Mouse (Mus musculus): ENCODE data around the gene Frmd4a.

The Frmd4a gene

DNA sequence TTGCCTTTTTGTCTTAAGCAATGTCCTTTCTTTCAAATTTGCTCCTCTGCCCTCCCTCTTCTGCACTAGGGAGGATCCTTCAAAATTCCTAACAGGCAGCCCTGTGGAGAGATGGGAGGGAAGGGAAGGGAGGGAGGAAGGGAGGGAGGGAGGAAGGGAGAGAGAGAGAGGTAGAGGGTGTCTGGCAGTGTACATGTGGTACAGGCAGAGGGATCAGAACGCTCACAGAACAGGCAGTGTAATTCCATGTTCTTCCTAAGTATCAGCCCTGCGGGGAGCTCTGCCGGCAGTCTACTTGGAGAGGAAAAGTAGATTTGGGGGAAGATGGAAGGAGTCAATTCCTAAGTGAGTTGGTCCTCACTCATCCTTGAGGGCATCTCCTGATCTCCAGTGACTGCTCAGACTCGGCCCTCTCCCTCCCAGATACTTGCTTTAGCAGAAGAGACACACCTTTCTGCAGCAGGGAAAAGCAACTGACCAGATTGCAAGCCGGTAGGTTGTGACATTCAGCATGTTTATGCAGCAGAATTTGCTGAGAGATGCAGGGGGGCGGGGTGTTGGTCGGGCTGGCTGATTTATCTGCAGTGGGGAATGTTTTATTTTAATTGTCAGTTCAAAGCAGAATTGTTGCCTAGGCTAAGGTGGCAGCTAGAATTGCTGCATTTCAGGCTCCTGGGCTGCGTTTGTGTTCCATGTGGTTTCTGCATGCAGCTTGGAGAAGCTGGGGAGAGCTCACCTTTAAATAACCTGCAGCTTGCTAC is at the start of gene Frmd4a:
Frmd4a (plus strand) TSS at position 190 of the 761 bp plus-strand sequence.
- DNase-seq: no peak

DNA sequence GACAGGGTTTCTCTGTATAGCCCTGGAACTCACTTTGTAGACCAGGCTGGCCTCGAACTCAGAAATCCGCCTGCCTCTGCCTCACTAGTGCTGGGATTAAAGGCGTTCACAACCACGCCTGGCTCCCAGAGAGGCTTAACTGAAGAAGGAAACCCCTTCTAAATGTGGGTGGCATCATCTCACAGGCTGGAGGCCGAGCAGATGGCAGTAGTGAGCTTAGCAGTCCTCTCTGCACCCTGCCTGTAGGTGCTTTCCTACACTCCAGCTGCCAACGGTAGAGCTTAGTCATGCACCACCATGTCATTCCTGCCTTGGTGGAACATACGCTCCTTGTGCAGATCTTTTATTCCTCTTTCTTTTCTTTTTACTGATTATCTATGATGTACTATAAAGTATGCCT is 28.6 kb upstream of the Frmd4a start:
- DNase-seq: peak; percentile 4

DNA sequence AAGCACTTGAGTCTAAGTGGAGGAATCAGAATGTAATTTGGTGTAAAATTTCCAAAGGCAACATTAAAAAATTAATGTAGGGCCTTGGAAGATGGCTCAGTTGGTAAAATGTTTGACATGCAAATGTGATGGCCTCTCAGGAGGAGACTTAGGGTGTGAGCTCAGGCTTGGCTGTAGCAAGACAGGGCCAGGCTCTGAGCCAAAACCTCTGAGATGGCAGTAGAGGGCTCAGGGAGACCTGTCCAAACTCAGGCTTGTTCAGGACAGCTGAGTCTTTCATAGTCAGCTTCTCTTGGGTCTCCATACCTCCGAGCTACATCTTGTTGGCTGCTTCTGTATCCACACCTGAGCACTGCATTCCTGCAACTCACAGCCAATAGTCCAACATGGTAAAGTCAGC is 27.1 kb upstream of the Frmd4a start:
- peak; percentile 41 for DNase-seq

DNA sequence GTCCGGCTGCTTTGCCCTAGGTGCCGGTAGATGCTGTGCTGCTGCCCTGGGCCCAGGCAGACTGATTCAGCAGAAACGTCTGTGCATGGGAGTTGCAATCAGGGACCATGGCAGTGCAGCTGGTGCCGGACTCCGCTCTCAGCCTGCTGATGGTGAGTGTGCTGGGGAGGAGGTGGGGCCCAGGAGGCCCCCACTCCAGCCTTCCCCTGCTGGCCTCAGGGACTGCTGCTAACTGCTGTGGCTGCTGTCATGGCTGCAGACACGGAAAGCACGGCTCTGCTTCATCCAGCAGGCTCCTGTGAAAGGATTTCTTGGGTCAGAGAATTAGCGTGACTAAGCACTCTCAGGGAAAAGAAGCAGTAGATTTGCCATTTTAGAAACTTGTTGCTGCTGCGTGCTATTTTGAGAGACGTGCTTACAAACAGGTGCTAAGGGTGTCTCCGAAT is 937 bp downstream of the Frmd4a start:
- DNase-seq: no peak

DNA sequence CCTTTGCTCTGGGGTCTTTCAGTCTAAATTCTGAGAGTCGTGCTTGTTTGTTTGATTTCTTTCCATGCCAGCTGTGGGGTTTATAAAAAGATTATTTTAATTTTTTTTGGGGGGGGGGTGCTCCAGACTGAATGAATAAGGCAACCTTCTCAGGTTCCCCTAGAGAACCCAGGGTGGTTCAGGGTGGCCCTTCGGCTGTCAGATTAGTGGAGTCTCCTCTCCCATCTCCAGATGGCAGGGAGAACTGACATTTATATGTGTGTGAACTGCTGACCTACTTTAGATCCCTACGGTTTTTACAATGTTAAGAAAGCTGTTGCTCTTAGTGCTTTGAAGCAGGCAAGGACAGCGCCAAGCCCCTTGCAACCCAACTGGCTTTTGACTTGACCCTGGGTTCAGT is 1.4 kb downstream of the Frmd4a start:
- DNase-seq: no peak

DNA sequence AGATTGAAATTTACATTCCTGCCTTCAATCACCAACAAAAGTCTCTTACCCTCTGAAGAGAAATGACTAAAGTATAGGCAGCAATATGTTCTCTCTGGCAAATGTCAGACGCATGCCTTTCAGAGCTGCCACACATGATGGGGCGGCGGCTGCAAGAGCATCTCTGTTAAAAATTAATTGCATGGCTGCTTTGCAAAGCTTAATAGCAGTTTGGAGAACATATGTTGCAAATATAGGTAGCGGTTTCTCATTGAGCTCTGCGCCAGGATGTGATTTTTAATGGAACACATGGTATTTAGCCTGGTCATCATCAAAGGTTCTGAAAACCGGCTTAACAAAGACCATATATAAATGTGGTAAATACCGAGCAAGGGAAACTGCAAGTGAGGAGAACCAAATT is 7.4 kb downstream of the Frmd4a start:
- DNase-seq: peak; percentile 36

DNA sequence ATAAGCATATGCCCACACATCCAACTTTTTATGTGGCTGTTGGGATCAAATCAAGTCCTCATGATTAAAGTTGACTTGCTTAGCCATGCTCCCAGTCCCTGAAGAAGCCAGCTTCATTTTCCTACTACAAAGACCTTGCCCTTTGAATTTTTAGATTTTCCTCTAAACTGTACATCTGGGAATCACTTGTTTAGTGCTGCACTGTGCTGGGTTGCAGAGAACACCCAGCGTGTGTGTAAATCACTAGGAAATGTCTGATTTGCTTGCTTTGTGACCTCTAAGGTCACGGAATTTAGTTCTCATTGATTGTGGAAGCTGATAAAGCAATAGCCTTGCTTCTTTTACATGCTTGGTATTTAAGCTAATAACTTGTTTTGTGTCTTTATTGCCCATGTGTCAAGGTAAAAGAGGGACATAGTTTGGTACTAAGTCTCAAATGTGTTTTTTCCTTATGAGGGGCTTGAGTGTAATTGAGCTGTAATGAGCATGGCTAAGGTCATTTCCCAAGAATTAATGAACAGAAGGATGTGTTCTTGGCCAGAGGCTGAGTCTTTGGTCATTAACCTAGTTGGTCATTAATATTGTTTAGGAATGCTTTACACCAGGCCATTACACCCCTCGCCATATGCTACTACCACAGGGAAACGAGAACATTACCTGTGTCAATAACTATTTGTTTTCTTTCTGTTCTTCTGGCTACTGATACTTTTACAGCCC is 11.7 kb downstream of the Frmd4a start:
- peak; percentile 23 for DNase-seq

DNA sequence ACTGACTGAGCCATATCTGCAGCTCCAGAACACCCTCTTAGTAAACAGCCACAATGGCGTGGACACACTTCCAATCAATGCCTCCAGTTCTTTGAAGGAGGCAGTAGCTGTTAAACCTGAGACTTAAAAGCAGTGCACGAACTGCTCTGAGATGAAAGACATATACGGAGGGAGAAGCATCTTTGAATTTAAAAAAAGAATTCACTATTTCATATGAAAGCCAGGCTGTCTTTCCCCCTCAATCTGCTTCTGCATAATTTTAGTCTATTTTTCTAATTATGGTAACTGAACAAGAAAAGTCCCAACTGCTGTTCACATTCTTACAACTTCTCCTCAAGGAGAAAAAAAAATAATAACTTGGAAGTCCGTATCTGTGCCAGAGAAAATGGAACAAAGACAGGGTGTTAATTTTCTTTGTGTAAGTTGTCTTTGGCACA is 18.7 kb downstream of the Frmd4a start:
- peak; percentile 30 for DNase-seq

DNA sequence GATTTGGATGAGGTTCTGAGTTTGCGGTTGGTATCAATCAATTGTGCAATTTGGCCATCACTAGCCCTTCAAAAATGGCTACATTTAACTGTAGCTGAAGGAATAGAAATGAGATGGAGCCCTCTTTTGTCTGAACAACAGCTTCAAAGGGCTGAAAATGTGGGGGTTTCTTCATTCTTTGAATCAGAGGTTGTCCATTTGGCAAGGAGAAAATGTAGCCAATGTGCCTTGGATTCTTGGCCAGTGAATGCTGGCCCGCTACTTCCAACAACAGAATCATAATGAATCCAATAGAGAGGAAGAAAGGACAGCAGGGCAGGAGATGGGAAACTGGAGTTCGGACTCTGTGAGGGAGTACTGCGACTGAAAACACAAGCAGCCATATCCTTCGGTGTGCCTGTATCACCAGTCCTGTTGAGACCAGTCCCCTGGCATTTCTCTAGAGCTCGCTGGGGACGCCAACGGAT is 19.2 kb downstream of the Frmd4a start:
- peak; percentile 57 for DNase-seq

DNA sequence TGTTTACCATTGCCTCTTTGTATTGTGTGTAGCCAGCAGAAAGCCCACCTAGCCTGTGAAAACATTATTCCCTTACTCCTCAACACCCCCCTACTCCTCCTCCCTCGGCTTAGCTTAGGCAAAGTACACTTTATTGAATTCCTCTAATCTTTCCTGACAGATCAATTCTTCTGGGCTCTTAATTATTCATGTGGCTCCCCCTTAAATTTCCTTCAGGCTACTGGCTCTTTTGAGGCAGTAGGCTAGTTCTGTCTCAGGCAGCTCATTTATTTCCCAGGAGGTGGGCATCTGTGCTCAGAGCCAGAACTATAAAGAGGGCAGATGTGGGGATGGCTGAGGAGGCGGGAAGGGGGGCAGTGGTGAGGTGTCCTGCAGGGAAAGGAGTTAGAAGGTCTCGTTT is 24.5 kb downstream of the Frmd4a start:
- DNase-seq: peak; percentile 10

DNA sequence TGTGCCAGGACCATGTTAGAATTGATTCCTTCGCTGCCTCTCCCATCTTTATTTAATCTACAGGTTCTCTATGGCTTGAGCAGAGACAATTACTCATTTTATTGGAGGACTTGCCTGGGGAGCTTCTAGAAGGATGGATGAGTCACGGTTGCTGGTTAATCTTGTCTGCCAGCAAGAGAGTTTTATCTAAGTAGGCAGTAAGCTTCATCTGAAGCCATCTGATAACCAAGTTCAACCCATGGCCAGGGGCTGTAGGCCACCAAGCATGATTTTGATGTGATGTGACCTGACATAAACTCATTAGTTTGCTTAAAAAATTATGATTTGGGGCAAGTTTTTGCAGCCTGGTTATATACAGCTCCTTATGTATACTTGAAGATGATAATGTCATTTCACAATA is 38.0 kb downstream of the Frmd4a start:
- DNase-seq: peak; percentile 61

DNA sequence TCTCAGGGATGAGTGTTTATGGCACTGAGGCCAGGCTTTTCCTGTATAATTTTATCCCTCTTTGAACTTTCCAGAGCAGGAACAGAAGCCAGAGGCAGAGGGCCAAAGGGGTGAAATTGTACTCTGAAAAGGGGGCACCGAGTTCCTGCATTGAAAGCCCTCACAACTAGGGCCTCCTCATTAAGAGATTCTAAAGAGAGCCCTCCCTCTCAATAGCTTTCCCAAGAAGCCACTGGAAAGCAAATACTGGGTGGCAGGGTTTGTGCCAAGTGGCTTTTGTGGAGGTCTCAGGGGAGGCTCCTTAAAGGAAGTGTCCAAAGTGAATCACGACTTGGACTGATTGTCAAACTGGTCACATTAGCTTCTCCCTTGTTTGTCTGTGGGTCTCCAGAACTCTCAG is 43.2 kb downstream of the Frmd4a start:
- DNase-seq: no peak

DNA sequence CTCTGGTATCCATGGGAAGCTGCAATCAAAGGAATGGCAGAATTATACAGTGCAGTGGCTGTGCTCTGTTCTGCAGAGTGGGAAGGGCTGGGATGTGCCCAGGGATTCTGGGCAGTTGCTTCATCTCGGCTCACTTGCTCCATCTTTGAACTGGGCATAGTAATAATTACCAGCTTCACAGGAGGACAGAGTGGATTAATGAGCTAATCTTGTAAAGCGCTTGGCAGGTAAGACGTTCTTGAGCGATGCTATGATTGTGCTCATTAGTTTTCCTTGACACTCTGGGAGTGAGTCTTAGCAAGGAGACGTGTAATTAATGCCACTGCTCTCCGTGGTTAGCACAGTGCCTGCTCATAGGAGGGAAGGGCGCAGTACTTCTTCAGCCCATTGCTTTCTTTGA is 54.3 kb downstream of the Frmd4a start:
- DNase-seq: peak; percentile 43

DNA sequence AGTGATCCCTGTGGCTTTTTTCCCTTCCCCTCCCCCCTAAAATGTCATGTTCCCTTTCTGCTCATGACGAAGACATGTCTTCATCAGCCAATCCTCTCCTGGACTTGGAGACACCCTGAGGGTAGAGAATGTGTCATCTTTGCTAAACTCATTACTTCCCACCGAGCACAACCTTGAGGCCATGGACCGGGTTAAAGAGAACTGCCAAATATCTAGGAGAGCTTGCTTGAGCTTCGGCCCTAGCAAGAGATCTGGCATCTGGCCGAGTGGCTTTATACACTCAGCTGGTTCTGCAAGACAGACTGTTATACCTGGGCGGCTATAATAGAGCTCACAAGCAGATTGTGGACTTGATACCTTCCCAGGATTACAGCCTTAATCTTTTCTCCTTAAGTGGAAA is 66.4 kb downstream of the Frmd4a start:
- no peak for DNase-seq

DNA sequence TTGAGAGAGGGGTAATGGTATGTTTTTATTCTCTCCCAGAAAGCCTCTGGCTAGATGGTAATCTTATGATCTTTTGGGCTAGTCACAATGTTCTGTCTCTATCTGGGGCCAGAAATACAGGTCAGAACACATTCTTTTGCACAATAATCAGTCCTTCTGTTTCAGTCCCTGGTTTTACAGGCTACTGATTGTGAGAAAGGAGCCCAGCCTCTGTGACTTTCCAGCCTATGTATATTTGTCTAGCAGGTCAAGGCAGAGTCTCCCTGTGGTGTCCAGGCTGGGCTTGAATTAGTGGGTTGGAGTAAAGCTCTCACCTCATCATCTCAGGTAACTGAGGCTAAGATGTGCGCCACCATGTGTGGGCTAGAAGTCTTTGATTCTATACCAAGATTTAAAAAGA is 80.1 kb downstream of the Frmd4a start:
- peak; percentile 28 for DNase-seq

DNA sequence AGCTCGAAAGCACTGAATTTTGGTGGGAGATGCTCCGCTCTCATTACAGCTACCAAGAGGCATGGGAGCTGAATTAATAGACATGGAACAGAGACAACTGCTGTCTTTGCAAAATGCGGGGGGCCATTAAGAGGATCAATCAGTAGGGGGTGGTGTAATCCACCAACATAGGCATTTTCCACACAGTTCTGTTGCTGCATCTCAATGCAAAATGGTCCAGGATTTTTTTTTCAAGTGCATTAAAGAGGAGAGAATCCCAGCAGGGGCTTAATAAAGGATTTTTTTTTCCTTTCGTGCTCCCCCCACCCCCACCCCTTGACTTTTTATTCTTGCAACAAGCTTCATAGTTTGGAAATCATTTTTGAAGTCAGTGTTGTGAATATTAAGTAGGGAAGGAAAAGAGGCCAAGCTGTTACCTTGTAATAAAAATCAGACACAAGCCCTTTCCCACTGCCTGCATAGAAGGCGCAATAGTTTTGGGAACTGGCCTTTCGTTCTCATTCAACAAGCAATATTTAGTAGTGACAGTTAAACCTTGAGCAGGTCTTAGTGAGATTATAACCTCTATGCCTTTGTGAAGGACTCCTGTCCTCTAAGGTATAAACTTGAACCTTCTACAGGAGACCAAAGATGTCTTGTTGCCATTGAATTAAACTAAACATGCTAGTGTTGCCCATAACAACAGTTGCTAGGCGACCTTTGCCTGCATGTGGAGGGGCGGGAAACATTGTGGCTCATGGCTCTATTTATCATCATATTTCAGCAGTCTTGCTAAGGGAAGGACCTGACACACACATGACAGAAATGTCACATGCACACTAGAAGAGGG is 81.6 kb downstream of the Frmd4a start:
- DNase-seq: peak; percentile 22

DNA sequence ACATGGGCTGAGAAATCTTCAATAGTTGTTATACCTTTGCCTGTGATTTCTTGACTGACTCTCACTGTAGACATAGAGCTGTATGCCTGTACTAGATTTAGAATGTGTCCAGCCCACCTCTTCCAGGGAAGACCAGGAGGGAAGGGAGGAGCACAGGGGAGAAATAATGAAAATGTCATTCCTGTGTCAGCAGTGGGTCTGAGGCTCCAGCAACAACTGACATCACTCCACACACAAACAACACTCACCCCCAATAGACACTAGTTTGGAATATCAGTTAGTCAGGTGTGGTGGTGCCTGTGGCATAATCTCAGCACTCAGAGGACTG is 82.2 kb downstream of the Frmd4a start:
- DNase-seq: peak; percentile 13

DNA sequence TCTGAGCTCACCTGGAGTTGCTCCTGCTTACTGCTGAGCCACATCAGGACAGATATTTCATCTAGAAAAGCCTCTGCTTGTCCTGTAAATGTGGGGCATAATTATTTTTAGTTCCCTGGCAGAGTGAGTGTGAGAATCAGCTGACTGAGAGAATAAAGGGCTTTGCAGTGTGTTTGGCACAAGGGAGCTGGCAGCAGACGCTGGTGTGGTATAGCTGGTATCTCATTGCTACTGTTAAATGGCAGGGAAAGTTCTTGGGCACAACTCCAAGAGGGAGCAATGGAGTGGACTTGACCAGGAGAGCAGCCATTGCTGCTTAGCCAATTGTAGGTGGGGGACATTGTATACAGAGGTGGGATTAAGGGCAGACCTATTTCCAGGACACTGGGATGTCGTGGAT is 83.9 kb downstream of the Frmd4a start:
- DNase-seq: peak; percentile 90

DNA sequence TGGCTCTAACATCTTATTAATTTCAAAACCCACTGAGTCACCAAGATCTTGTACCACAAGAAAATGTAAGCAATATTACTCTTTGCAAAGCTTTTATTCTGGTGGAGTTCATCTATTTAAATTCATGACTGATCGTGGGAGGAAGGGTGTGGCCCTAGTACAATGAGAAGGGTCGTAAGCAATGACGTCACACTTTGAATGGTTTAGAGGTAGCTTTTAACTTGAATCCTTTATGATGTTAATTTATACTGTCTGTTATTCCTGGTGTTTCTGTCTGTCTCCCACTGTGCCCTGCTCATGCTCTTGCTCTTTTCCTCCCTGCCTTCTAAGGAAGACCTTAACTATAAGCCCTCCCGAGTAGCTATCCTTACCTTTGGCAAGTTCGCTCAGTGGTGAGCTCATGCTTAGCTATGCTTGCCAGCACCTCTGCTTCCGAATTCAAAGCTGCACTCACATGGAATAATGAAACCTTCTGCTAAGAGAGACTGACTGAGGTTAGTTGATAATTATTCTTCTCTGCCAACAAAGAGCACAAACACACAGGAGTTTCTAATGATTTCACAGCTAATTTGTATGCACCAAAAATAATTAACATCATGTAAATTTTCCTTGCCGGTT is 95.9 kb downstream of the Frmd4a start:
- peak; percentile 31 for DNase-seq

DNA sequence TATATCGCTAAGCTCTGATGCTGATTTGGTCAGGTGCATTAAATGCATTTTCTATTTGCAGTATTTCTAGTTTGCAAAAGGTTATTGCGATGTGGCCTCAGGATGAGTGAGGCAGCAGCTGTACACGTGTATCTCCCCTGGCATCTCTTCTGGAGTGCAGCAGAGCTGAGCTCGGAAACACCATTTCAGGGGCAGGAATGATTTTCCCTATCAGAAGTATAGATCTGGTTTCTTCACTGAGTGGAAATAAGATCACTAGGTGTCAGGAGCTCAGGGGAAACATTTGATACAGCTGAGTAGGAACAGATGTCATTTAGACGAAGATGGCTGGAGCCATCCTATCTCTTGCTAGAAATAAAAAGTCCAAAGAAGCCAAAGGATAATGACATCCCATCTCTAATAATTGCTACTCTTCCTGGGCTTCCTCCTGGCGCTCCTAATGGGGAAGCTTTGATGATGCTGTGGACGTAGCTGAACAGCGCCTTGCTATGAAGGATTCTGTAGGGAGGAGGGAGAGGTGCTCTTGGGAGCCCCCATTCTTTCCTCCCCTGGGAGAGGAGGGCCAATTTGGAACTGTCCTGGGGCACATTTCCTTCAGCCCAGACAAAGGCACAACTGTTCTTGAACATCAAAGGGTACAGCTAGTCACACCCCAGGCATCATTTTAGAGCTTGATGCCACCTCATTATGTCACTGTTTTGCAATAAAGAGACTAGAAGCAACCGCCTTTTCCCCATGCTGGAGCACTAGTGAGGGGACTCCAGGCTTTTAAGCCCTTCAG is 102.4 kb downstream of the Frmd4a start:
- peak; percentile 25 for DNase-seq

DNA sequence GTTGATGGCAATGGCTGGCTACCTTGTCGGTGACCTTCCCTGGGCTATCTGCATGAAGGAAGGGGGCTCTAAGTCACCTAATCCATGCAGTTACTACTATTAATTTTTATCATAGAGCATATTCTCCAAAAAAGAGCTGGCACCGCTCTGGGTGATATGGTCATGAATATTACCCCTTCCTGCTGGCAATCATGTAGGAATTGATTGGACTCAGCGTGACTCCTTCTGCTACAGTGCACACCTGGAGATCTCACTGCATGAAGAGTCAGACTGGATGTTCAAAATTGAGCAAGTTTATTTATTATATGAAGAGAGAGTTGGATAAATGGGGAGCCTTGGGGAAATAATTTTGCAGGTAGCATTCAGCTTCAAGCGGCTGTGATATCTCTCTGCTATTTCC is 113.7 kb downstream of the Frmd4a start:
- peak; percentile 24 for DNase-seq

DNA sequence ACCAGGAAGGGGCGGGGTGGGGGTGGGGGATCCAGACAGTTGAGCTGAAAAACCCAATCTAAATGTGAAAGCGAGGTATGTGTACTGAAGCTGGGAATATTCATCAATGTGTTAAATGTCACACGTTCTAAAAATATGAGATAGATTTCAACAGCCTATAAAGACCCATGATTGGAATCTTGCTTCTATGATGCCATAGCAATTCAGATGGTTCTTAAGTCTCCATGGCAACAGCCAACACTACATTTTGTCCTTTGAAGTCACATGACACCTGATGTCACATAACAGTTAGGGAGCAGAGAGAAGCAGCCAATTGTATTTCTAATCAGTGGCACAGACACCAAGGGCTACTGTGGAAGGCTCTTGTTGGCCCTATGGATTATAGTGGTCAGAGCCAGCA is 120.0 kb downstream of the Frmd4a start:
- DNase-seq: peak; percentile 4

Data from heart, adult 11 months (tissue).